Mouse (Mus musculus): ENCODE results near the gene Cdc27. TPM values are rescaled to one million over a fixed set of nuclear protein-coding genes. Genes with fewer than 3 reads are reported as not detected.
"Not testable (repeated sequence)": the region's sequence is repeated elsewhere in the genome, so short reads cannot be mapped to it uniquely, and the experiment has no call there.

Cdc27 gene
- polyA plus RNA-seq, 1 experiment from 2014 or later: 31.7 TPM

- Histone ChIP-seq H3K36me3 (ENCODE audit: control insufficient read depth, insufficient read depth) (no peaks in the 10 kb centered on the region), H3K4me2 (ENCODE audit: low read length) (no peak overlapping the region), H3K27ac (ENCODE audit: low read length) (no peak overlapping the region), H3K9ac (replicated peaks; ENCODE audit: low read depth, low read length) (no peak overlapping the region), H3K27me3 (replicated peaks; ENCODE audit: control insufficient read depth, insufficient read depth, low read length) (peaks cover 5% of the 10 kb centered on the region; the same call in 1 of the 2 replicates), H3K4me1 (replicated peaks; ENCODE audit: control insufficient read depth, insufficient read depth, low read length) (no peaks in the 10 kb centered on the region), H3K4me3 (replicated peaks; ENCODE audit: low read length) (no peak overlapping the region), H3K9me3 (ENCODE audit: control insufficient read depth, low read length) (no peaks in the 10 kb centered on the region)
- ATAC-seq: no peak
- 57% methylated on average over 2 of the region's 2 CpGs for WGBS
Observed at GRCm38 (mm10) chr11:104572566-104572965, 22.1 kb upstream of the Cdc27 start.

GRCm38 (mm10) chr11:104572091-104572490, 21.7 kb upstream of the Cdc27 start:
- Histone ChIP-seq H3K4me1 (replicated peaks; ENCODE audit: control insufficient read depth, insufficient read depth, low read length) (no peaks in the 10 kb centered on the region), H3K4me3 (replicated peaks; ENCODE audit: low read length) (no peak overlapping the region), H3K9me3 (ENCODE audit: control insufficient read depth, low read length) (no peaks in the 10 kb centered on the region), H3K27ac (ENCODE audit: low read length) (no peak overlapping the region), H3K9ac (replicated peaks; ENCODE audit: low read depth, low read length) (no peak overlapping the region), H3K36me3 (ENCODE audit: control insufficient read depth, insufficient read depth) (no peaks in the 10 kb centered on the region), H3K27me3 (replicated peaks; ENCODE audit: control insufficient read depth, insufficient read depth, low read length) (peaks cover 5% of the 10 kb centered on the region; the same call in 1 of the 2 replicates), H3K4me2 (ENCODE audit: low read length) (no peak overlapping the region)
- ATAC-seq: no peak
- WGBS: 70% methylated on average over 7 of the region's 7 CpGs

DNA sequence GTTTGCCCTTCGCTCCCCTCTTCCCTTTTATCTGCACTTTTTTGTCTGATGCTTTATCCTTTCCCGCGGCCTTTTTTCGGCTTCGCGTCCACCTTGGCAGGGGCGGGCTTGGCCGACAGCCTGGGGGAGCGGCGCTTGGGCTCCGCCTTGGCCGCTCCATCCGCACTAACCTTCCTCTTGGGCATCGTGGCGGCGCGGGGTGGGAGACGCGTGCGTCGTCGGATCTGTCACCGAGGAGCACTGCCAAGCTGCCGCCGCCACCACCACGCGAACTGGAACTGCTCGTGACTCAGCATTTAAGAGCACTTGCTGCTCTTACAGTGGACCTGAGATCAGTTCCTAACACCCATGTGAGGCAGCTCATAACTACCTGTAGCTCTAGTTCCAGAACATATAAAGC, 21.0 kb upstream of the Cdc27 start:
- not testable (repeated sequence) for H3K9ac ChIP-seq (replicated peaks; ENCODE audit: low read depth, low read length); H3K36me3 ChIP-seq (ENCODE audit: control insufficient read depth, insufficient read depth); H3K9me3 ChIP-seq (ENCODE audit: control insufficient read depth, low read length); H3K27me3 ChIP-seq (replicated peaks; ENCODE audit: control insufficient read depth, insufficient read depth, low read length); H3K4me1 ChIP-seq (replicated peaks; ENCODE audit: control insufficient read depth, insufficient read depth, low read length); ATAC-seq; H3K27ac ChIP-seq (ENCODE audit: low read length)
- Histone ChIP-seq H3K4me3 (replicated peaks; ENCODE audit: low read length) (peak overlapping the region; percentile 31), H3K4me2 (ENCODE audit: low read length) (peak overlapping the region; percentile 53)
- 2% methylated on average over 28 of the region's 28 CpGs for WGBS

DNA sequence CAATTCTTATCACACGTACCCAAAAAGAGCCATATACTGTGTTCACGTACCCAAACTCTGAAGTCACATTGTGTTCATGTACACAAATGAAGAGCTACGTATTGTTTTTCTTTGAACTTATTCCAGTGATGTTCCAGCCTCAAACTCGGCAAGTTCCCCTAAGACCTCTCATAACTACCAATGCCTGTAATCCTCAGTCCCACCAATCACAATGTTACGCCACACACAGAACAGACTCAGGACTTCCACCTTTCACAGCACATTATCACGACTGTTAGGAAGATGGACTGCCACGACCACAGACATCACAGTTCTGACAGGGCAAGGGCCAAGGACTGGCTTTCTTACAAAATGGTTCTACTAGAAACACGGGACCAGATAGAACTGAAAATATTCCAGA, 20.1 kb upstream of the Cdc27 start:
- H3K4me2 ChIP-seq (ENCODE audit: low read length); H3K4me1 ChIP-seq (replicated peaks; ENCODE audit: control insufficient read depth, insufficient read depth, low read length); ATAC-seq; H3K9me3 ChIP-seq (ENCODE audit: control insufficient read depth, low read length); H3K27ac ChIP-seq (ENCODE audit: low read length); H3K36me3 ChIP-seq (ENCODE audit: control insufficient read depth, insufficient read depth); H3K9ac ChIP-seq (replicated peaks; ENCODE audit: low read depth, low read length); H3K4me3 ChIP-seq (replicated peaks; ENCODE audit: low read length); H3K27me3 ChIP-seq (replicated peaks; ENCODE audit: control insufficient read depth, insufficient read depth, low read length): not testable (repeated sequence)
- 83% methylated on average over 8 of the region's 8 CpGs for WGBS

- no peak overlapping the region for H3K4me2 ChIP-seq (ENCODE audit: low read length)
- no peaks in the 10 kb centered on the region for H3K4me1 ChIP-seq (replicated peaks; ENCODE audit: control insufficient read depth, insufficient read depth, low read length)
- H3K36me3 ChIP-seq (ENCODE audit: control insufficient read depth, insufficient read depth): no peaks in the 10 kb centered on the region
- no peak for ATAC-seq
- H3K27me3 ChIP-seq (replicated peaks; ENCODE audit: control insufficient read depth, insufficient read depth, low read length): peaks cover 5% of the 10 kb centered on the region; the same call in 1 of the 2 replicates
- H3K9ac ChIP-seq (replicated peaks; ENCODE audit: low read depth, low read length): no peak overlapping the region
- H3K4me3 ChIP-seq (replicated peaks; ENCODE audit: low read length): no peak overlapping the region
- no peaks in the 10 kb centered on the region for H3K9me3 ChIP-seq (ENCODE audit: control insufficient read depth, low read length)
- 98% methylated on average over 4 of the region's 4 CpGs for WGBS
- no peak overlapping the region for H3K27ac ChIP-seq (ENCODE audit: low read length)
Observed at GRCm38 (mm10) chr11:104568326-104568725, 17.9 kb upstream of the Cdc27 start.

GRCm38 (mm10) chr11:104567736-104568135, 17.3 kb upstream of the Cdc27 start:
- Histone ChIP-seq H3K4me1 (replicated peaks; ENCODE audit: control insufficient read depth, insufficient read depth, low read length) (no peaks in the 10 kb centered on the region), H3K4me3 (replicated peaks; ENCODE audit: low read length) (no peak overlapping the region), H3K9ac (replicated peaks; ENCODE audit: low read depth, low read length) (no peak overlapping the region), H3K9me3 (ENCODE audit: control insufficient read depth, low read length) (no peaks in the 10 kb centered on the region), H3K36me3 (ENCODE audit: control insufficient read depth, insufficient read depth) (no peaks in the 10 kb centered on the region), H3K27me3 (replicated peaks; ENCODE audit: control insufficient read depth, insufficient read depth, low read length) (peaks cover 5% of the 10 kb centered on the region; the same call in 1 of the 2 replicates), H3K4me2 (ENCODE audit: low read length) (no peak overlapping the region), H3K27ac (ENCODE audit: low read length) (no peak overlapping the region)
- no peak for ATAC-seq
- 93% methylated on average over 9 of the region's 9 CpGs for WGBS

GRCm38 (mm10) chr11:104566796-104567195, 16.4 kb upstream of the Cdc27 start:
- no peaks in the 10 kb centered on the region for H3K4me1 ChIP-seq (replicated peaks; ENCODE audit: control insufficient read depth, insufficient read depth, low read length)
- H3K27me3 ChIP-seq (replicated peaks; ENCODE audit: control insufficient read depth, insufficient read depth, low read length): no peaks in the 10 kb centered on the region; the same call in 1 of the 2 replicates
- H3K4me2 ChIP-seq (ENCODE audit: low read length): no peak overlapping the region
- WGBS: 85% methylated on average over 2 of the region's 2 CpGs
- no peak overlapping the region for H3K9ac ChIP-seq (replicated peaks; ENCODE audit: low read depth, low read length)
- no peak overlapping the region for H3K27ac ChIP-seq (ENCODE audit: low read length)
- no peaks in the 10 kb centered on the region for H3K9me3 ChIP-seq (ENCODE audit: control insufficient read depth, low read length)
- H3K36me3 ChIP-seq (ENCODE audit: control insufficient read depth, insufficient read depth): no peaks in the 10 kb centered on the region
- H3K4me3 ChIP-seq (replicated peaks; ENCODE audit: low read length): no peak overlapping the region
- no peak for ATAC-seq

DNA sequence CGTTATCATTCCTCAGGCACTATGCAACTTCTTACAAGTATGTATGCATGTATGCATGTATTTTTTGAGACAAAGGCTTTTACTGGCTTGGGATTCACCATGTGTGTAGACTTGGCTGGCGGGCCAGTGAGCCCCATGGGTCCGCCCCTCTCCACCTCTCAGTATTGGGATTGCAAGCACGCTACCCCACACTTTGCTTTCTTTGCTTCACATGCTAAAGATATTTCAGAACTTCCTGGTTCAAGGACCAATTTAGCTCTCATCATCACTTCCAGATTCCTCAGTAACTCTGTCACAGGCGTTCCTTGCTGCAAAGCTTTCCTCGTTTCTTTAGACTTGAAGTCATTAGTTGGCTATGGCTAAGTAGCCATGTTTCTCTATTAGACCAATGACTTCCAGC, 15.7 kb upstream of the Cdc27 start:
- Histone ChIP-seq H3K4me3 (replicated peaks; ENCODE audit: low read length) (no peak overlapping the region), H3K4me2 (ENCODE audit: low read length) (no peak overlapping the region), H3K9me3 (ENCODE audit: control insufficient read depth, low read length) (no peaks in the 10 kb centered on the region), H3K36me3 (ENCODE audit: control insufficient read depth, insufficient read depth) (no peaks in the 10 kb centered on the region), H3K27ac (ENCODE audit: low read length) (no peak overlapping the region), H3K9ac (replicated peaks; ENCODE audit: low read depth, low read length) (no peak overlapping the region), H3K4me1 (replicated peaks; ENCODE audit: control insufficient read depth, insufficient read depth, low read length) (no peaks in the 10 kb centered on the region), H3K27me3 (replicated peaks; ENCODE audit: control insufficient read depth, insufficient read depth, low read length) (no peaks in the 10 kb centered on the region)
- 84% methylated on average over 6 of the region's 6 CpGs for WGBS
- ATAC-seq: no peak

DNA sequence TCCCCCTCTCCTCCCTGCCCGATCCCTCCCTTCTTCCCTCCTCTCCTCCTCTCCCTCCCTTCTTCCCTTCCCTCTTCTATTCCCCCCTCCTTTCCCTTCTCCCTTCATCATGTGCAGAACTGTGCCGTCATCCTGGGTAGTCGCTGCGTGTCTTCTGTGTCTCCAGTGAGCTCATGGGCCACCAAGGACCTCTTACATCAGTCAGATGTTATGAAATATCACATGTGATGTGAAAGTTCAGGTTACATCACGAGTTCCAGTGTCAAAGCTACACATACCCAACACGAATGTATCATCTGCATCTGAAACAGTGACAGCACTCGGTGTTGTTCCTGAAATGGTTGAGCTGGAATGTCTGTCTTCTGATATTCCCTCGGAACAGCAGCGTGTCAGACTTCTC, 14.8 kb upstream of the Cdc27 start:
- Histone ChIP-seq H3K9ac (replicated peaks; ENCODE audit: low read depth, low read length) (no peak overlapping the region), H3K9me3 (ENCODE audit: control insufficient read depth, low read length) (no peaks in the 10 kb centered on the region), H3K27me3 (replicated peaks; ENCODE audit: control insufficient read depth, insufficient read depth, low read length) (no peaks in the 10 kb centered on the region), H3K4me3 (replicated peaks; ENCODE audit: low read length) (no peak overlapping the region), H3K4me1 (replicated peaks; ENCODE audit: control insufficient read depth, insufficient read depth, low read length) (no peaks in the 10 kb centered on the region), H3K36me3 (ENCODE audit: control insufficient read depth, insufficient read depth) (no peaks in the 10 kb centered on the region), H3K27ac (ENCODE audit: low read length) (no peak overlapping the region), H3K4me2 (ENCODE audit: low read length) (no peak overlapping the region)
- WGBS: 86% methylated on average over 9 of the region's 9 CpGs
- no peak for ATAC-seq

DNA sequence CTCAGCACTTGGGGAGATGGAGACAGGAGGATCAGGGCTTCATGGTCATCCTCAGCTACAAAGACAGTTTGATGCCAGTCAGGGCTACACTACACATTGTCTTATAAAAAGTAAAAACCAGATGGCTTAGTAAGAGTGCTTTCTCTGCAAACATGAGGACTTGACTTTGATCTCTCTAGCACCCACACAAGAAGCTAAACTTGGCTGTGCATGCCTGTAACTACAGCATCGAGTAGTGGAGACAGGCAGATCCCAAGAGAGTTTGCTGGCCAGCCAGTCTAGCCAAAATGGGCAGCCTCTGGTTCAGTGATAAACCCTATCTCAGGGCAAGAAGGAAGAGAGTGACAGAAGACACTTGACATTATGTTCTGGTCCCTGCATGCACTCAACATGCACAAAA, 13.1 kb upstream of the Cdc27 start:
- Histone ChIP-seq H3K9me3 (ENCODE audit: control insufficient read depth, low read length) (no peaks in the 10 kb centered on the region), H3K27ac (ENCODE audit: low read length) (no peak overlapping the region), H3K4me2 (ENCODE audit: low read length) (no peak overlapping the region), H3K27me3 (replicated peaks; ENCODE audit: control insufficient read depth, insufficient read depth, low read length) (no peaks in the 10 kb centered on the region), H3K4me3 (replicated peaks; ENCODE audit: low read length) (no peak overlapping the region), H3K4me1 (replicated peaks; ENCODE audit: control insufficient read depth, insufficient read depth, low read length) (no peaks in the 10 kb centered on the region), H3K36me3 (ENCODE audit: control insufficient read depth, insufficient read depth) (no peaks in the 10 kb centered on the region), H3K9ac (replicated peaks; ENCODE audit: low read depth, low read length) (no peak overlapping the region)
- no peak for ATAC-seq
- WGBS: 89% methylated on average over 1 of the region's 1 CpGs
